Mouse (Mus musculus): ENCODE measurements around the gene Zranb3. TPM values are rescaled to one million over a fixed set of nuclear protein-coding genes. Genes with fewer than 3 reads are reported as not detected.
A peak's percentile ranks its signal among the peaks of the same experiment; 100 is the strongest.
"Not testable (repeated sequence)": the region's sequence is repeated elsewhere in the genome, so short reads cannot be mapped to it uniquely, and the experiment has no call there.

Zranb3 gene
- polyA plus RNA-seq (2015; fragmentation: Nextera tagmentation; extraction: Ambion mirVana): 5.3 and 6.0 TPM in 2 replicates

GRCm38 (mm10) chr1:128102641-128103461 is at the start of gene Zranb3, which contains the start of gene R3hdm1:
Gene Zranb3, minus strand, starts transcription at chr1:128103047.
Gene R3hdm1, plus strand, starts transcription at chr1:128103301.
- peak; percentile 97 for ATAC-seq (ENCODE audit: insufficient number of reproducible peaks, low FRiP score, low TSS enrichment, low read depth)
- Histone ChIP-seq H3K4me3 (peak within 1 kb of the TSS; percentile 94), H3K27me3 (no peaks in the 10 kb centered on the region), H3K27ac (peak within 1 kb of the TSS; percentile 91), H3K9me3 (no peaks in the 10 kb centered on the region), H3K36me3 (no peaks in the 10 kb centered on the region), H3K4me2 (peak within 1 kb of the TSS; percentile 69), H3K9ac (peak within 1 kb of the TSS; percentile 84), H3K4me1 (peaks cover 5% of the 10 kb centered on the region)
- WGBS: 1% methylated on average over 43 of the region's 43 CpGs

GRCm38 (mm10) chr1:128141737-128142136 is 38.9 kb upstream of the Zranb3 start:
- H3K27ac ChIP-seq: no peak overlapping the region
- H3K4me2 ChIP-seq: no peak overlapping the region
- no peaks in the 10 kb centered on the region for H3K36me3 ChIP-seq
- H3K27me3 ChIP-seq: no peaks in the 10 kb centered on the region
- no peaks in the 10 kb centered on the region for H3K9me3 ChIP-seq
- H3K9ac ChIP-seq: no peak overlapping the region
- no peak for ATAC-seq (ENCODE audit: insufficient number of reproducible peaks, low FRiP score, low TSS enrichment, low read depth)
- no peak overlapping the region for H3K4me3 ChIP-seq
- no peaks in the 10 kb centered on the region for H3K4me1 ChIP-seq

GRCm38 (mm10) chr1:128141039-128141438 is 38.2 kb upstream of the Zranb3 start:
- Histone ChIP-seq H3K4me2 (no peak overlapping the region), H3K9me3 (no peaks in the 10 kb centered on the region), H3K4me1 (no peaks in the 10 kb centered on the region), H3K4me3 (no peak overlapping the region), H3K36me3 (no peaks in the 10 kb centered on the region), H3K9ac (no peak overlapping the region), H3K27ac (no peak overlapping the region), H3K27me3 (no peaks in the 10 kb centered on the region)
- no peak for ATAC-seq (ENCODE audit: insufficient number of reproducible peaks, low FRiP score, low TSS enrichment, low read depth)

GRCm38 (mm10) chr1:128136222-128136621 is 33.4 kb upstream of the Zranb3 start:
- not testable (repeated sequence) for H3K4me2 ChIP-seq; H3K27me3 ChIP-seq; H3K4me3 ChIP-seq; H3K9me3 ChIP-seq; H3K36me3 ChIP-seq; H3K27ac ChIP-seq; ATAC-seq (ENCODE audit: insufficient number of reproducible peaks, low FRiP score, low TSS enrichment, low read depth); H3K9ac ChIP-seq; H3K4me1 ChIP-seq

GRCm38 (mm10) chr1:128120913-128121627 is 18.2 kb upstream of the Zranb3 start:
- H3K9ac ChIP-seq: no peak overlapping the region
- WGBS: 92% methylated on average over 4 of the region's 4 CpGs

GRCm38 (mm10) chr1:128103520-128104088 is 757 bp upstream of the Zranb3 start:
- peak; percentile 26 for ATAC-seq (ENCODE audit: insufficient number of reproducible peaks, low FRiP score, low TSS enrichment, low read depth)
- Histone ChIP-seq H3K27ac (peak overlapping the region; percentile 89), H3K4me3 (peak overlapping the region; percentile 94), H3K4me2 (peak overlapping the region; percentile 69), H3K4me1 (peaks cover 5% of the 10 kb centered on the region), H3K36me3 (no peaks in the 10 kb centered on the region), H3K9me3 (no peaks in the 10 kb centered on the region), H3K27me3 (no peaks in the 10 kb centered on the region), H3K9ac (peak overlapping the region; percentile 84)
- 0% methylated on average over 42 of the region's 47 CpGs for WGBS

More at GRCm38 (mm10) chr1:128120913-128121627, 18.2 kb upstream of the Zranb3 start:
- H3K9me3 ChIP-seq: no peaks in the 10 kb centered on the region
- H3K4me3 ChIP-seq: no peak overlapping the region
- H3K27ac ChIP-seq: no peak overlapping the region
- H3K4me1 ChIP-seq: no peaks in the 10 kb centered on the region
- peaks cover 2% of the 10 kb centered on the region; the same call in 1 of the 2 replicates for H3K36me3 ChIP-seq
- H3K4me2 ChIP-seq: no peak overlapping the region
- no peak for ATAC-seq (ENCODE audit: insufficient number of reproducible peaks, low FRiP score, low TSS enrichment, low read depth)
- no peaks in the 10 kb centered on the region for H3K27me3 ChIP-seq

GRCm38 (mm10) chr1:128102251-128102640 is 601 bp downstream of the Zranb3 start:
- ATAC-seq (ENCODE audit: insufficient number of reproducible peaks, low FRiP score, low TSS enrichment, low read depth): peak; percentile 48; the same call in 1 of the 2 replicates
- Histone ChIP-seq H3K4me2 (peak overlapping the region; percentile 54), H3K9ac (0 out of 2 replicates have a peak overlapping the region, but pooled peaks have one; percentile 28), H3K9me3 (no peaks in the 10 kb centered on the region), H3K4me1 (peaks cover 5% of the 10 kb centered on the region), H3K4me3 (peak overlapping the region; percentile 94), H3K27me3 (no peaks in the 10 kb centered on the region), H3K36me3 (no peaks in the 10 kb centered on the region), H3K27ac (peak overlapping the region; percentile 91)
- under 1% methylated on average over 15 of the region's 15 CpGs for WGBS

- no peaks in the 10 kb centered on the region for H3K4me1 ChIP-seq
- no peaks in the 10 kb centered on the region for H3K27me3 ChIP-seq
- H3K9ac ChIP-seq: no peak overlapping the region
- no peak for ATAC-seq (ENCODE audit: insufficient number of reproducible peaks, low FRiP score, low TSS enrichment, low read depth)
- no peaks in the 10 kb centered on the region for H3K9me3 ChIP-seq
- H3K4me2 ChIP-seq: no peak overlapping the region
- H3K36me3 ChIP-seq: no peaks in the 10 kb centered on the region
- 100% methylated on average over 1 of the region's 1 CpGs for WGBS
- no peak overlapping the region for H3K27ac ChIP-seq
- H3K4me3 ChIP-seq: no peak overlapping the region
Observed at GRCm38 (mm10) chr1:128098309-128098708, 4.5 kb downstream of the Zranb3 start.

- peaks cover 9% of the 10 kb centered on the region; the same call in 1 of the 2 replicates for H3K36me3 ChIP-seq
- H3K27ac ChIP-seq: no peak overlapping the region
- no peaks in the 10 kb centered on the region for H3K4me1 ChIP-seq
- ATAC-seq (ENCODE audit: insufficient number of reproducible peaks, low FRiP score, low TSS enrichment, low read depth): no peak
- H3K9ac ChIP-seq: no peak overlapping the region
- 82% methylated on average over 2 of the region's 2 CpGs for WGBS
- no peaks in the 10 kb centered on the region for H3K9me3 ChIP-seq
- no peak overlapping the region for H3K4me3 ChIP-seq
- no peak overlapping the region for H3K4me2 ChIP-seq
- no peaks in the 10 kb centered on the region for H3K27me3 ChIP-seq
Observed at GRCm38 (mm10) chr1:128094686-128095085, 8.2 kb downstream of the Zranb3 start.

- Histone ChIP-seq H3K4me1 (no peaks in the 10 kb centered on the region), H3K9ac (no peak overlapping the region), H3K27ac (no peak overlapping the region), H3K36me3 (no peaks in the 10 kb centered on the region), H3K4me2 (no peak overlapping the region), H3K27me3 (no peaks in the 10 kb centered on the region), H3K4me3 (no peak overlapping the region), H3K9me3 (no peaks in the 10 kb centered on the region)
- 82% methylated on average over 7 of the region's 7 CpGs for WGBS
- ATAC-seq (ENCODE audit: insufficient number of reproducible peaks, low FRiP score, low TSS enrichment, low read depth): no peak
Observed at GRCm38 (mm10) chr1:128082800-128083199, 20.0 kb downstream of the Zranb3 start.

- Histone ChIP-seq H3K9me3 (no peaks in the 10 kb centered on the region), H3K27me3 (no peaks in the 10 kb centered on the region), H3K9ac (no peak overlapping the region), H3K4me1 (no peaks in the 10 kb centered on the region), H3K36me3 (no peaks in the 10 kb centered on the region), H3K4me2 (no peak overlapping the region), H3K4me3 (no peak overlapping the region), H3K27ac (no peak overlapping the region)
- no peak for ATAC-seq (ENCODE audit: insufficient number of reproducible peaks, low FRiP score, low TSS enrichment, low read depth)
- 96% methylated on average over 7 of the region's 7 CpGs for WGBS
Observed at GRCm38 (mm10) chr1:128081873-128082272, 21.0 kb downstream of the Zranb3 start.
